Mouse (Mus musculus): ENCODE measurements around the gene Det1.

Det1 gene

GRCm38 (mm10) chr7:78854051-78854450 lies 7.0 kb upstream of the Det1 start:
- no peak for DNase-seq (ENCODE audit: low spot score)

GRCm38 (mm10) chr7:78846066-78846716 lies 872 bp downstream of the Det1 start:
- DNase-seq (ENCODE audit: low spot score) = no peak

GRCm38 (mm10) chr7:78841601-78842000 lies 5.5 kb downstream of the Det1 start:
- no peak for DNase-seq (ENCODE audit: low spot score)

- no peak for DNase-seq (ENCODE audit: low spot score)
These were observed 9.8 kb downstream of the Det1 start for GRCm38 (mm10) chr7:78837250-78837649.

GRCm38 (mm10) chr7:78835656-78836055 lies 11.4 kb downstream of the Det1 start:
- DNase-seq (ENCODE audit: low spot score) = no peak

GRCm38 (mm10) chr7:78827749-78828362 lies 19.2 kb downstream of the Det1 start:
- no peak for DNase-seq (ENCODE audit: low spot score)

- no peak for DNase-seq (ENCODE audit: low spot score)
These were observed 20.2 kb downstream of the Det1 start for GRCm38 (mm10) chr7:78826682-78827385.

- DNase-seq (ENCODE audit: low spot score) = no peak
These were observed 28.7 kb downstream of the Det1 start for GRCm38 (mm10) chr7:78818336-78818735.

- no peak for DNase-seq (ENCODE audit: low spot score)
These were observed 32.3 kb downstream of the Det1 start for GRCm38 (mm10) chr7:78814766-78815165.

GRCm38 (mm10) chr7:78813791-78814190 lies 33.3 kb downstream of the Det1 start:
- DNase-seq (ENCODE audit: low spot score) = no peak

- no peak for DNase-seq (ENCODE audit: low spot score)
These were observed 39.9 kb downstream of the Det1 start for GRCm38 (mm10) chr7:78807192-78807591.

GRCm38 (mm10) chr7:78803841-78804240 lies 43.2 kb downstream of the Det1 start:
- DNase-seq (ENCODE audit: low spot score) = no peak

GRCm38 (mm10) chr7:78799730-78800496 lies 47.1 kb downstream of the Det1 start:
- DNase-seq (ENCODE audit: low spot score) = no peak

GRCm38 (mm10) chr7:78797843-78798455 lies 49.1 kb downstream of the Det1 start:
- no peak for DNase-seq (ENCODE audit: low spot score)

GRCm38 (mm10) chr7:78796624-78797023 lies 50.4 kb downstream of the Det1 start:
- no peak for DNase-seq (ENCODE audit: low spot score)

GRCm38 (mm10) chr7:78794571-78795092 lies 52.4 kb downstream of the Det1 start:
- no peak for DNase-seq (ENCODE audit: low spot score)

- no peak for DNase-seq (ENCODE audit: low spot score)
These were observed 53.0 kb downstream of the Det1 start for GRCm38 (mm10) chr7:78793895-78794570.

GRCm38 (mm10) chr7:78791359-78792222 lies 55.5 kb downstream of the Det1 start:
- no peak for DNase-seq (ENCODE audit: low spot score)

GRCm38 (mm10) chr7:78787793-78788380 lies 59.2 kb downstream of the Det1 start:
- DNase-seq (ENCODE audit: low spot score) = no peak

GRCm38 (mm10) chr7:78785906-78786305 lies 61.2 kb downstream of the Det1 start:
- no peak for DNase-seq (ENCODE audit: low spot score)

All from urinary bladder, postnatal 10 days (tissue).